Mouse (Mus musculus) CH12.LX (cell line): ENCODE measurements at regions not wholly inside any gene's neighbourhood (a gene's known extent, or its start where the extent isn't known, plus 50 kb on each side); places are given as distances from the start of the nearest gene placed in this dataset.

ENCODE experiments used
- CHD1 ChIP-seq: IDR thresholded peaks from 2 replicates; pipeline ENCODE4 v1.6.1; 2012; ENCODE audit warnings: low read depth, low read length, improper control_type of control experiment, inconsistent platforms
- CTCF ChIP-seq, 2 experiments: IDR thresholded peaks in 1 of 2; conservative IDR thresholded peaks in 1 of 2; 2 replicates each; pipeline ENCODE4 v1.5.1; 2011 to 2012; ENCODE audit warnings: low read depth in 2 of 2, low read length in 2 of 2, improper control_type of control experiment in 1 of 2, inconsistent platforms in 1 of 2, mild to moderate bottlenecking in 1 of 2, moderate library complexity in 1 of 2
- MAX ChIP-seq: IDR thresholded peaks from 2 replicates; pipeline ENCODE4 v1.6.1; 2011; ENCODE audit warnings: low read length, improper control_type of control experiment
- MXI1 ChIP-seq: IDR thresholded peaks from 2 replicates; pipeline ENCODE4 v1.6.1; 2011; ENCODE audit warnings: mild to moderate bottlenecking, low read depth, low read length, improper control_type of control experiment
- POLR2A ChIP-seq: IDR thresholded peaks from 2 replicates; pipeline ENCODE4 v1.6.1; 2011; ENCODE audit warnings: low read depth, mild to moderate bottlenecking, improper control_type of control experiment, low read length
- POLR2AphosphoS2 ChIP-seq: IDR thresholded peaks from 2 replicates; pipeline ENCODE4 v1.6.1; 2011; ENCODE audit warnings: low read depth, low read length, improper control_type of control experiment
- USF2 ChIP-seq: conservative IDR thresholded peaks from 2 replicates; pipeline ENCODE4 v1.6.1; 2011; ENCODE audit warnings: low read depth, low read length, improper control_type of control experiment

GRCm38 (mm10) chr3:148248617-148249016, 741.7 kb downstream of the Adgrl2 start:
- TF ChIP-seq POLR2A = no peak
- TF ChIP-seq MAX = peak; percentile 46; the same call in 1 of the 2 replicates
- no peak for TF ChIP-seq MXI1
- no peak for TF ChIP-seq CTCF (conservative IDR thresholded peaks at IDR 0.05 in 1 of 2, IDR thresholded peaks at IDR 0.05 in 1 of 2; ENCODE audit: low read depth in 2 of 2, low read length in 2 of 2)
- TF ChIP-seq USF2 = no peak
- no peak for TF ChIP-seq CHD1
- TF ChIP-seq POLR2AphosphoS2 = no peak
